Mouse (Mus musculus) erythroid progenitor cell, adult 5-6 weeks (primary cell): ENCODE results near the gene Ip6k2. TPM values are rescaled to one million over a fixed set of nuclear protein-coding genes. Genes with fewer than 3 reads are reported as not detected.

Experiments
- ATAC-seq: replicated peaks from 2 replicates; pipeline ENCODE4 v1.8.0; 2016; ENCODE audit warnings: moderate number of reproducible peaks, mild to moderate bottlenecking, moderate TSS enrichment, inconsistent platforms; ENCODE audit not compliant: poor library complexity, low FRiP score, severe bottlenecking
- total RNA-seq, 2 experiments: library from RNA; stranded (forward) in 1 of 2; stranded (reverse) in 1 of 2; fragments of 150-400 nt in 1 of 2; fragments of 186-747, 209-891 nt in 1 of 2; gene quantifications; 2 replicates each; pipeline versions ENCODE4 v1.2.3 to v1.2.4; 2015 to 2017; ENCODE audit warnings: low replicate concordance in 2 of 2

Ip6k2 gene
- total RNA-seq (2015; ENCODE audit: low replicate concordance) (16.2 and 32.7 TPM in 2 replicates), total RNA-seq (2017; ENCODE audit: low replicate concordance) (32.5 and 80.9 TPM in 2 replicates)

DNA sequence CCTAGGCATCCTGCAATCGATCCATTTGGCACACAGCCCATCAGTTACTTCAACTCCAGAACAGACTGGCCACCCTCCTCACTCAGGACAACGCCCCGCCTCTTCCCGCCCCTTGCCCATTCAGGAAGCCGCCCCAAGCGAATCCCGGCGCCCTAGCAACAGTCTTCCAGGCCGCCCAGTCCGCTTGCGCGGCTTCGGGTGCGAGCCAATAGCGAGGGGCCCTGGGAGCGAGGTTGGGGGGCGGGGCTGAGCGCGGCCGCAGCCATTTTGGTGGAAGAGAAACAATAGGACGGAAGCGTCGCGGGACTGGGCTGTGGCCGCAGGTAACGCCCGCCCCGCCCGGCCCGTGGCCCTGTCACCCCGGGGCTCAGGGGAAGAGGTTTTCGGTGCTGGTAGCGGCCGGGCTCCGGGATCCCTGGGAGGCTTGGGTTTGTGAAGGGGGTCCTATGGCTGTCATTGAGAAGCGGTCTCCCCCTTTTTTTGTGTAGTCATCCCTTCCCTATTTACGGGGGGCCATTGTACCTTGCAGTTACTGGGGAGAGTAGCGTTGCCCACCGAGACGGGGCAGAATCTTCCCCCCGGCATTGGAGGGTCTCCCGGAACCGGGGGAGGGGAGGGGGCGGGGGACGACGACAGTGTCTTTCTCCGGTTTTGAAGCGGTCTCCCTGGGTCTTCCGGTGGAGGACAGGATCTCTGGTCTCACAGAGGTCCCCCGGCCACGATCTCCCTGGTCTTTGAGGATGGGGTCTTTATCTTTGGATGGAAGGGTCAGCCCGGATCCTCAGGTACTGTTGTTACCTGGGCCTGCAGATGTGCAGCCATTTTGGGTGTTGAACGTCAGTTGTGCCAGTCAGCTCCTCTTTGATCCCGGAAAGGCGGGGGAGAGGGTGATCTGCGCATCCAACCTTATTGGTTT lies at the start of gene Ip6k2:
Ip6k2 (plus strand) TSS at position 249 of the 916 bp plus-strand sequence.
- peak; percentile 96 for ATAC-seq

DNA sequence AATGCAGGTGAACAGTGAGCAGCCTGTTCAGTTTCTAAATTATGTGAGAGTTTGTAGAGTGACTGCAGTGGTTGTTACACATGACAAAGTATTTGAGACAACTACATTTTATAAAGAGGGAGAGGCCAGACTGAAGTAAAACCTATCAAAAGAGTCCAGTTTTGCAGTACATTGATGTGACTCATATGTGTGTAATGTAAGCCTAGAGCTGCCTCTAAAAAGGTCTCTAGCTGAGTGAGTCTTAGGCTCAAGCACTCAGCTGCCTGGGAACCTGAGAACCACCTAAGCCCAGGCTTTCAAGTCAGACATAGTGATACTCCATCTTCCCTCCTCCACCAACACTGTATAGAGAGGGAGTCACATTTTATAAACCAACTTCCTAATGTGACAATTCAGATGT lies 49.0 kb upstream of the Ip6k2 start:
- no peak for ATAC-seq

DNA sequence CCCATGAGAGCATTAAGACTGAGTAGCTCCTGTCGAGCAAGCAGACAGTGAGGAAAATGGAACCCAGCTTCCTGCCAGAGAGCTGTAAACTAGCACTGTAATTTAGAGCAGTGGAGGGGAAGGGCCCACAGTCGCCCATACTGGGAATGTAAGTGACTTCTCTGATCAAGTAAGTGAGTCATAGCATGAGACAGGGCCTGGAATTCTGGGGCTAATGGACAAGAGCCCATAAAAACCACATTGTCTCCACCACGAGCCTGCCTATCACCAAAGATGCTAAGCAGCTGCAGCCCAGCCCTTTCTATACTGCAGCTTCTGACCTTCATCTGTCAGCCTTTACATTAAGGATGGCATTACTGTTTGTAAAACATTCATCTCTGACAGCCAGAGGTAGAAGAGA lies 44.4 kb upstream of the Ip6k2 start:
- no peak for ATAC-seq

DNA sequence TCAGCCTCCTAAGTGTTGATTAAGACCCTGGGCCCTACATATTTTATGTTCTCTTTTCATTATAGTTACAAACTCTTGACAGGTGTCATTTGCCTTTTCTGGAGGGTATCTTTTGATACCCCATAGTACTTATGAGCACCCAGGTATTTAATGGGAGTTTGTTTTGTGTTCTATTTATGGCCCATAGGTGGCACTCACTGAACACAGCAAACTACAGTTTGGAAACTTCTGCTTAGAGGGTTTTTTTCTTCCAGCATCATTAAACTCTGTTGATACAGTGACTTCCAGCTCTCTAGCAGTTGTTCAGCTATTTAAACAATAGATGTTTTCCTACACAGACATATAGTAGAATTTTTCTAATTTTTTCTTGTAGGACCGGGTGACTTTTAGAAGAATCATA lies 43.5 kb upstream of the Ip6k2 start:
- no peak for ATAC-seq

DNA sequence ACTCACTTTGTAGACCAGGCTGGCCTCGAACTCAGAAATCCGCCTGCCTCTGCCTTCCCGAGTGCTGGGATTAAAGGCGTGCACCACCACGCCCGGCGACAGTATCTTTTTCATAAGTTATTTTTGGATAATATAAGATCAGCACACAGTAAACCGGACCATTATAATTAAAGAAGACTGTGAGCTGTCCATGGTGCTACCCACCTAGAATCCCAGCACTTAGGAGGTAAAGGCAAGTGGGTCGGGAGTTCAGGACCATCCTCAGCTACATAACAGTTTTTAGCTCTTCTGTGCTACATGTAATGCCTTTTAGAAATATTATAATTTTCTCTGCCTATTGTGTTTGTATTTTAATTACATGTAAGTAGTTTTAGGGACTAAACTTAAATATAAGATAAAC lies 41.5 kb upstream of the Ip6k2 start:
- no peak for ATAC-seq

DNA sequence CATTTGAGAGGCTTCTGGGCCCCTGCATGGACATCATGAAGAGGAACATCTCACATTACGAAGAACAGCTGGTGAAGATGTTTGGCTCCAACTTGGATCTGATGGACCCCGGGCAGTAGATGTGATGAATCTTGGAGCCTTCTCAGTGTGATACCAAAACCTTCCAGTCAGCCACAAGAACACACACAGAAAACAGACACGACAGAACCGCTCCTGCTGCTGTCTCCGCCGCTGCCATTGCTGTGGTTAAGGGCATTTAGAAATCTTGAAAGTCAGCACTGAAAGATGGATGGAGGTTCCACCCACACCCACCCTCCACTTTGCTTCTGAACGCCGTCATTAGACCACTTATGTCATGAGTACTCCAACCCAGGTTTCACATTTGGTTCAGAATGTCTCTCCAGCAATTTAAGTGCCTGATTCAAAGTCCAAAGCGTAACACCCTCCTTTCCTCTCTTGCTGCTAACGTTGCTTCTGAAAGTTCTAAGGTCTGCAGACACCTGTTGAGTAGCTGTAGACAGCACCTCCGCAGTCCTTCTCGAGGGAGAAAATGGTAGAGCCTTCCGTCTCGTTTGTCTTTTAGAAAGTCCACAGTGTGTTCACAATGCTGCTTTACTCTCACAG lies 36.6 kb upstream of the Ip6k2 start:
- ATAC-seq, result no peak

DNA sequence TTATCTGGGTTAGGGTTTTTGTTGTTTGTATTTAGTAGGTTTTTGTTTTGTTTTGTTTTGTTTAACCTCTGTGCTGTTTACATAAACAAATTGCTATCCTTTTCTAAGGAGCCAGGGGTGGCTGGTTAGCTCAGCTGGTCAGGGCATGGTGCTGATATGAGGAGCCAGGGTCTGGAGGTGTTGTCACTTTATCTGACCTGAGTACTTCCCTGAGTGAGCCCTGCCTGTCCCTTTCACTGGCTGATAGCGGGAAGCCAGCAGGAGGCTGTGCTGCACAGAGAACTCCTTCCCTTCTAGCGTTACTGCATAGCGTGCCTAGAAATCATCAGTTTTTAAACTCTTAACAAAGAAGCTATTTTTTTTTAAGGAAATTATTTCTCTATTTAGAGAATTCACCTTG lies 35.9 kb upstream of the Ip6k2 start:
- peak; percentile 78 for ATAC-seq

DNA sequence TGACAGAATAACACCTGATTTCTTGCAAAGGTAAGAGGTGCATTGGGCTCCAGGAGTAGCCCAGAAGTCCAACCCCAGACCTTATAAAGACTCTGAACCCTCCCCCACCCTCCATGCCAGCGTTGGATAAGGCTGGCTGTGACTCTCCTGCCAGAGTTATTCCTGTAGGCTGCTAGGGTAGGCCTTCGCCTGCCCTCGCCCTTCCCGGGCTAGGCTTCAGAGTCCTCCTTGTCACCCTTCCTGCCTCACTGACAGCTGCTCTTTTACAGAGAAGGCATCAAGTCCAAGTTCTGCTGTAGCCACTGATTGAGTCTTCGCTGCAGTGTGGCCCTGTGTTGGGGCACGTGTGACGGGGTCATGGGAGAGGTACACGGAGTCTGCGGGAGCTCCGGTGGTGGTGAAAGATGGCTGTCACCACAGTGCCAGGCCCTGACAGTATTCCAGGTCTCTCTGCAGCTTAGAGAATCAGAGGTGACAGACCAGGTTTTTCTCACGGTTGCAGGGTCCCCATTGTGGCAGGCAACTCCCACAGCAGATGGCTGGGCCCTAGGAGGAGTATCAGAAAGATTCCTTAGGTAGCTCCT lies 34.9 kb upstream of the Ip6k2 start:
- ATAC-seq, result no peak

DNA sequence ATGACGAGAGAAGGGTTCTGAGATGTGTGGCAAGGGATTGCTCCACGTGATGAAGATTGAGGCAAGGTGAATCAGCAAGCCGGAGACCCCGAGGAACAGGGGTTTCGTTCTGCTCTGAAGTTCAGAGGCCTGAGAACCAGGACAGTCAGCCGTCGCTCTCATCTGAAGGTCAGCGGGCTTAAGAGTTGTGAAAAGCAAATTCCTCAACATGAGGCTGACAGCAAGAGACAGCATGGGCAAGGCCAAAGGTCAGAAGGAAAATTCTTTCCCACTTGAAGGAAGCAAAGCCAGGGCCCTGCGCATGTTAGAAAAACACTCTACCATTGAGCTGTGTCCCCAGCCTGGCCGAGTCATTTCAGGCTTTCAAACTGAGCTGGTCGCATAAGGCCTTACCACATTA lies 33.0 kb upstream of the Ip6k2 start:
- no peak for ATAC-seq

DNA sequence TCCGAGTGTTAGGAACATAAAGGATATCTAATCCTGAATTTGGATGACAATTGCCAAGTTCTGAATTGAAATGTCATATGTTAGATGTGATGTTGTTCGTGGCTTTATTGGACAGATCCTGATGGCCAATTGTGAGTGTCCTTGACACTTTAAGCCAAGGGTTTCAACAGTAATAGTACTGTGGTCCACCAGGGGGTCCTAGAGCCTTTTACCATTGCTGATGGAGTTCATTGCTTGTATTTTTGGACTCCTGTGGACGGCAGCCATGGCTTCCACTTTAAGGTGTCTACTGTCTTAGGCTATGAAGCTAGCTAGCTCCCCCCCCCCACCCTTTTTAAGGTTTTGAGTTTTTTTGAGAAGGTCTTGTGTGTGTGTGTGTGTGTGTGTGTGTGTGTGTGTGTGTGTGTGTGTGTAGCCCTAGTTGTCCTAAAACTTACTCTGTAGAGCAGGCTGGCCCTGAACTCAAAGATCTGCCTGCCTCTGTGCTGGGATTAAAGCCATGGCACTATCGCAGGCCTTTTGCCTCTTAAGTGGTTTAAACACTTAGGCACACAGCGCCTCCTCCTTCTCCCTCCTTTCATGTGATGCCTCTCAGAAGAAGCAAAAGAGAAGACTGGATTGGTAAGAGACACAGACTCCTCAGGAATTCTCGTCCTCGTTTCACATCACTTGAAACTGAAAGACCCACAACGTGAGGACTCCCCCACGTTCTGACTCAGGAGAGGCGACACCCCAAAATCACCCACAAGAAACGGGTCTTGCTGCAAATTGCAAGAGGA lies 31.3 kb upstream of the Ip6k2 start:
- no peak for ATAC-seq

DNA sequence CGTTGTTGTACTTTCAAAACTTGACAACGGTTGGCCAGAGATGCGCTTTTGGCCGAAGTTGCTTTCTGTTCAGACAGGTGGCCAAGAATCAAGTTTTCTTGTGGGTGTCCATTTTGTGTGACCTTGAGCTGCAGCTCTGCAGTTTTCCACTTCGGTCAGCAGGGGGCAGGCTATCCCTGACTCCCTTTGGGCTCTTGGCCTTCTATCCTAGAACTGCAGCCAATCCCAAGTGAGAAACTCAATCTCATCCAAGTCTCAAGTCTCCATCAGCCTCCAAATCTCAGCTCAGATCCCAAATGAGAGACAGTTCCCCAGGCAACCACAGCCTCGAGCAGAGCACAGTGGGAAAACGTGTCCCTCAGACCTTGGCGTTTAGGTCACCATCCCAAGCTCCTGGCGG lies 30.3 kb upstream of the Ip6k2 start:
- ATAC-seq, result peak; percentile 60; the same call in 1 of the 2 replicates

DNA sequence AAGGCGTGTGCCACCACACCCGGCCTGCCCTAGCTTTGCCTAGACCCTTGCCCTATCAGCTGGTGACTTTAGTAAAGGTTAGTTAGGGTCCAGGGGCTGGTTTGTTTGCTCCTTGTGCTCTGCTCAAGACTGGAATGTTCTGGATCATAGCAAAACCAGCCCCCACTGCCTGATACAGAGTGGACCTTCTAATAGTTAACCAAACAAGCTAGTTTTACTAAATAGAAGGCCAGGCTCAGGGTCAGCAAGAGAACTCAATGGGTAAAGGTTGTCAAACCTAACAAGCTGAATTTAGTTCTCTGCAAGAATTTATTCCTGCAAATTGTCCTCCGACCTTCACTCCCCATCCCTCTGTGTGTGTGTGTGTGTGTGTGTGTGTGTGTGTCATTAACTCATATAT lies 29.6 kb upstream of the Ip6k2 start:
- no peak for ATAC-seq

DNA sequence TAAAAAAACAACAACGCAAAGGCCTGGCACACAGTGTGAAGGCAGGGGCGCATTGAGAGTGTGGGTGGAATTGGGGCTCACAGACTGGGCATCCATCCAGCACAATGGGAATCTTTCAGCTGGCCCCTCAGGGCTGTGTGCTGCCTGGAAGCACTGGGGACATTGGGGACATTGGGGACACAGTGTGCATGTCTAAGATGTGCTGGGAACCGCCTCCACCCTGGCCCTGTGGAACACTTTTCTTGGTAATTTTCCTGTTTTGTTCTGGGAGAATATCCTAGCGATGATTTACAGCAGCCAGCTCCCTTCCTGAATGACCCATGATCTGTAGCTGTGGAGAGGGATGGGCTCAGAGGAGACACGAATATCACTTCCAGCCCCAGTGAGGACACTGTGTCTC lies 29.2 kb upstream of the Ip6k2 start:
- ATAC-seq, result no peak

DNA sequence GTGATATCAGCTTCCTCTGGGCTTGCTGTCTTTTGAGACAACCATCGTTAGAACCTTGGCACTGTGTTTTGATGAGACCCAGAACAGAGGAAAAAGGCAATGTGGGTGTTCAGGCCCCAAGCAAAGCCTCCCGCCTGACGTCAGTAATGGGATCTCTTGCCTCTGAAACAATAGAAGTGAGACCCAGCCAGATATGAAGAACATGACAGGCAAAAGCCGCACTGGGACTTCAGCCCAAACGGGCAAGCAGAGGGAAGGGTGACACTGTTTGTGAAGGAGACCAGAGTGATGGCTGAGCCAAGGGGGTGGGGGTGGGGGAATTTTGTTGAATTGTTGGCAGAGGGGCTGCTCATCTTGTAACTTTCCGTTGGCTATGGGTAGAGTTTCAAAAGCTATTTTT lies 26.2 kb upstream of the Ip6k2 start:
- ATAC-seq, result no peak

DNA sequence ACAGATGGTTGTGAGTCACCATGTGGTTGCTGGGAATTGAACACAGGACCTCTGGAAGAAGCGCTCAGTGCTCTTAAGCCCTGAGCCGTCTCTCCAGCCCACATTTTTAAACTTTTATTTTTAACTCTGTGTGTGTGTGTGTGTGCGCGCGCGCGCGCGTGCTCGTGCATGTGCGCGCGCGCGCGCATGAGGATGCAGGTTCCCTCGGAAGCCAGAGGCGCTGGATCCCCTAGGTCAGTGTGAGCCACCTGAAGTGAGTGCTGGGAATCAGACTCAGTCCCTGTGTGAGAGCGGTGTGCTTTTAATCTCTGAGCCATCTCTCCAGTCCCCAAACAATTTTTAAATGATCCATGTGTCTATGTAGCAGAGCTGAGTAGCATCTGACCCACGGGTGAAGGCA lies 24.5 kb upstream of the Ip6k2 start:
- no peak for ATAC-seq

DNA sequence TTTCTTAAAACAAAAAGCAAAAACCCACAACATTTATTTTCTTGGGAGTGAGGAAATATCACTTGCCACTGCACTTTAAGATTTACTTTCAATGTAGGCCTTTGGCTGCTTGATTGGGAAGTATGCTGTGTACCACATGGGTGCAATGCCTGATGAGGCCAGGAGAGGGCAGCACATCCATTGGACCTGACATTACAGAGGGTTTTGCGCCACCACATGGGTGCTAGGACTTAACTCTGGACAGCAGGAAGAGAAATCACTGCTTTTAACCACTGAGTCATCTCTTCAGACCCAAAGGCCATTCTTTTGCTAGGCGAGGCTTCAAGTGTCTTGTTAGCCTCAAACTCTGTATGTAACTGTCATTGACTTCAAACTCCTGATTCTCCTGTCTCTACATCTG lies 23.8 kb upstream of the Ip6k2 start:
- ATAC-seq, result peak; percentile 79

DNA sequence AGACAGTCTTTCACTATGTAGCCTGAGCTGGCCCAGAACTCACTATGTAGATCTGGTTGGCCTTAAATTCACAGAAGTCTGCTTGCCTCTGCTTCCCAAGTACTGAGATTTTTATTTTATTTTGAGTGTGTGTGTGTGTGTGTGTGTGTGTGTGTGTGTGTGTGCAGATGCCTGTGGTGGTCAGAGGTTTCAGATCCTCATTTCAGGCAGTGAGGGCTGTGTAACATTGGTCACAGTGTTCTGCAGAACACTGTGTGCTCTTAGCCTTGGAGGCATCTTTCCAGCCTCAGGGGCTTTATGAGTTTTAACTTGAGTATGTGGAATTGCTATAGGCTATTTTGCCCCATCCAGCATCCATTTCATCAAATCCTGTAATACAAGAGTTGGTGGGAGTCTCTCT lies 22.0 kb upstream of the Ip6k2 start:
- ATAC-seq, result no peak

DNA sequence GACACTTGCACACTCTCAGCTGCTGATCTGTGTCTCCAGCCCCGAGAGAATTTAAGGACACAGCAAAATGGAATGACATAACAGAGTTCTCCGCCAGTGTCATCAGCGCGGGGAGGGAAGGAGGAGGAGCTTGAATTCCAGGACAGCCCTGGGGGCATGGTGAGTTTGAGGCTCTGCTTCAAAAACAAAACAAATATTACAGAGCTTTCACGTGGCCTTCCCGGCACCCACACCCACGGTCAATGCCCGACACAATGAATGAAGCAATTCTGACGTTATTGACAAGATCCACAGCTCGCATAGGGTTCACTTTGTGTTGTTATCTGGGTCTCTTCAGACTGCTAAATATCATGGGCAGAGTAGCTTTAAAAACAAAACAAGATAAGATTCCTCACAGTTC lies 18.6 kb upstream of the Ip6k2 start:
- no peak for ATAC-seq

DNA sequence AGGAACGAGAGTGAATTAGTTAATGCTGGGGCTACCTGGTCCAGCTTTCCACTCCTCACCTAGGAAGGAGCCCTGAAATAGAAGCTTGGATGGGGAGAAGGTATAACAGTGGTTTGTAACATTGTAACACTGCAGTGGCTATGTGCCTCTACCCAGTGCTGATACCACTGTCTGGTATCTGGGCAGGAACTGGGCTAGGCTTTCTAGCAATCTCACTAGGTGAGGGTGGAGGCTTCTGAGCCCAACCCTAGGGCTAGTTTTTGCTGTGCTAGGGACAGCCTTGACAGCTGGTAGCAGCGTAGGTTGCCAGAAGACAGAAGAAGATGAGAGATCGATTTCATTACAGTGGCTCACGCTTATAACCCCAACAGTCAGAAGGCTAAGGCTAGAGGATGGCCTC lies 7.0 kb upstream of the Ip6k2 start:
- ATAC-seq, result peak; percentile 68; the same call in 1 of the 2 replicates

DNA sequence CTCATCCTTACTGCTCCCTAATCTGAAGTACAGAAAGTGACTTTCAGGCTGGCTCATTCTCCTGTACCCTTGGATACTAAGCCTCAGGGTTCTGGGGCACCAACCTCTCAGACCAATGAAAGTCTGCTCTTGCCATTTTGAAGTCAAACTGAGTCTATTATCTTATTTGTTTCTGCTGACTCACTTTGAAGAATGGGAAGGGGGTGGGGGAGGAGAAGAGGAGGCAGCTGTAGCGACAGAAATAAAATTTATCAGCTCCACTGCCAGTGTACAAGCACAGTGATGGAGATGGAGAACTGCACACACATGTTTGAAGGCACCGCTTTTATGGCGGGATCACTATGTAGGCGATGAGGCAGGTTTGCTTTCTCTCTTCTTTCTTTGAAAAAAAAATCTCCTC lies 6.3 kb upstream of the Ip6k2 start:
- ATAC-seq, result no peak
